Mouse (Mus musculus) embryonic facial prominence, embryonic 15.5 days (tissue): ENCODE data around the gene Mum1. TPM values are rescaled to one million over a fixed set of nuclear protein-coding genes. Genes with fewer than 3 reads are reported as not detected.

Experiments used
- ATAC-seq: fragments of 200-750 bp; cut with Nextera tagmentation; 2 replicates; pipeline ENCODE4 v1.8.0; 2017; ENCODE audit warnings: low read depth, moderate TSS enrichment; ENCODE audit not compliant: insufficient number of reproducible peaks, low FRiP score, low TSS enrichment
- H3K27ac ChIP-seq: fragments of 300-500 bp; sonication (generic); replicated peaks from 2 replicates; pipeline ENCODE4 v1.5.1; 2015; ENCODE audit warnings: mild to moderate bottlenecking, inconsistent platforms
- H3K27me3 ChIP-seq: fragments of 300-500 bp; sonication (generic); 2 replicates; pipeline ENCODE4 v1.6.1; 2015; ENCODE audit warnings: inconsistent platforms
- H3K36me3 ChIP-seq: fragments of 300-500 bp; sonication (generic); 2 replicates; pipeline ENCODE4 v1.6.1; 2015; ENCODE audit warnings: mild to moderate bottlenecking, inconsistent platforms
- H3K4me1 ChIP-seq: fragments of 300-500 bp; sonication (generic); 2 replicates; pipeline ENCODE4 v1.6.1; 2015; ENCODE audit warnings: inconsistent platforms
- H3K4me2 ChIP-seq: fragments of 300-500 bp; sonication (generic); replicated peaks from 2 replicates; pipeline ENCODE4 v1.6.1; 2015; ENCODE audit warnings: mild to moderate bottlenecking, inconsistent platforms
- H3K4me3 ChIP-seq: fragments of 300-500 bp; sonication (generic); replicated peaks from 2 replicates; pipeline ENCODE4 v1.5.1; 2015; ENCODE audit warnings: mild to moderate bottlenecking, inconsistent platforms
- H3K9ac ChIP-seq: fragments of 300-500 bp; sonication (generic); 2 replicates; pipeline ENCODE4 v1.6.1; 2015; ENCODE audit warnings: inconsistent platforms
- H3K9me3 ChIP-seq: fragments of 300-500 bp; sonication (generic); replicated peaks from 2 replicates; pipeline ENCODE4 v1.6.1; 2016; ENCODE audit warnings: inconsistent platforms
- WGBS: fragments of 180-500 bp; shearing (Covaris S2); methylation state at CpG from one replicate; pipeline ENCODE4 v1.1.7; 2015; 5-methylcytosine and 5-hydroxymethylcytosine counted together
- polyA plus RNA-seq: library from polyadenylated mRNA; unstranded; fragments of >200 nt; fragmentation: Nextera tagmentation; extraction: Ambion mirVana; gene quantifications from 2 replicates; pipeline ENCODE4 v1.2.1, GENCODE M21; 2015

The Mum1 gene
- polyA plus RNA-seq, 1 experiment from 2014 or later, result 75.2 TPM

DNA sequence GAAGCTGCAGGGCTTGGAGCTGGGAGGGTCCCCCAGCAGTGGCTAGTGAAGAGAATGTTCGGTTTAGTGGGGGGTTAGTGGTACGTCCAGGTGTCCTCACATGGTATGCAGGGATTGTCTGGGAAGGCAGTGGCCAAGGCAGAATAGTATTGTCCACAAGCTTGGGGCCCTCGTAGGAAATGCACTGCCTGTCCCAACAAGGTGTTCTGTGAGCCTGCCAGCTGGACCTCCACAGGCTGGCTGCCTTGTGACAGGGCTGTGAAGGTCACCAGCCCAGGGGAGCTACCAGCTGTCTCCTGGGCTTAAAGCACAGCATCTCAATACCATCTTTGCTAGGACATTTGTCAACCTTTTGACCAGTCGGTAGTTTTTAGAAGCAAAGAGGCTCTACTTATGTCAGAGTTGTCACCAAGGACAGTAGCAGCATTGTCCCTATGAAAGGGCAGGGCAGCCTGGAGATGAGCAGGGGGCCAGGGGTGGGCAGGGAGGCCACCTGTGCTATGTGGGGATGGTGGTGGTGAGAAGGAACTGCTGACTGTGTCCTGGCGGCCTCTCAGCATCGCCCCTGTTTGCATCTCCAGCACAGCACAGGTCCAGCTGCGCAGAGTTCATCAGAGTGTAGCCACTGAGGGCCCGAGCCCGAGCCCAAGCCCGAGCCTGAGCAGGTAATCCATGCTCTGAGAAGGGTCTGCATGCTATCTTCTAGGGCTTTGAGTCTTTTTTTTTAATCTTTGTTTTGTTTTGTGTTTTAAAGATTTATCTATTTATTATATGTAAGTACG lies 26.4 kb downstream of the Mum1 start:
- Histone ChIP-seq H3K4me3 (no peak overlapping the region), H3K9me3 (no peaks in the 10 kb centered on the region), H3K27ac (no peak overlapping the region), H3K4me1 (peaks cover 27% of the 10 kb centered on the region), H3K36me3 (peaks cover 50% of the 10 kb centered on the region), H3K4me2 (no peak overlapping the region), H3K27me3 (no peaks in the 10 kb centered on the region), H3K9ac (no peak overlapping the region)
- WGBS, result 91% methylated on average over 11 of the region's 11 CpGs
- no peak for ATAC-seq

DNA sequence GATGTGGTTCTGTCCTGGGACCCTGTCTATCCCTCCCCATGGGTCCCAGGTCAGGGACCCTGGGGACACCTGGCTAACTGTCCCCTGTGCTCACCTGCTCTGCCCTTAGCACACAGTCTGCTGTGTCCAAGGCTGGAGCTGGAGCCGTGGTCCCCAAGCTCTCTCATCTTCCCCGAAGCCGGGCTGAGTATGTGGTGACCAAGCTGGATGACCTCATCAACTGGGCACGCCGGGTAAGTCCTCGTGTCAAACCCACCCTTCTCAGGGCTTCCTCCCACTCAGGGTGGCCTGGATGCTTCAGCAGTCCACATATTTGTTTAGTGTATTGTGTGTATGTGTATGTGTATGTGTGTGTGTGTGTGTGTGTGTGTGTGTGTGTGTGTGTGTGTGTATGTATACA lies 27.3 kb downstream of the Mum1 start:
- H3K36me3 ChIP-seq, result peaks cover 58% of the 10 kb centered on the region
- no peaks in the 10 kb centered on the region for H3K9me3 ChIP-seq
- no peak overlapping the region for H3K9ac ChIP-seq
- no peak overlapping the region for H3K27ac ChIP-seq
- no peak for ATAC-seq
- no peak overlapping the region for H3K4me2 ChIP-seq
- 86% methylated on average over 6 of the region's 6 CpGs for WGBS
- peaks cover 21% of the 10 kb centered on the region for H3K4me1 ChIP-seq
- no peaks in the 10 kb centered on the region for H3K27me3 ChIP-seq
- H3K4me3 ChIP-seq, result no peak overlapping the region

DNA sequence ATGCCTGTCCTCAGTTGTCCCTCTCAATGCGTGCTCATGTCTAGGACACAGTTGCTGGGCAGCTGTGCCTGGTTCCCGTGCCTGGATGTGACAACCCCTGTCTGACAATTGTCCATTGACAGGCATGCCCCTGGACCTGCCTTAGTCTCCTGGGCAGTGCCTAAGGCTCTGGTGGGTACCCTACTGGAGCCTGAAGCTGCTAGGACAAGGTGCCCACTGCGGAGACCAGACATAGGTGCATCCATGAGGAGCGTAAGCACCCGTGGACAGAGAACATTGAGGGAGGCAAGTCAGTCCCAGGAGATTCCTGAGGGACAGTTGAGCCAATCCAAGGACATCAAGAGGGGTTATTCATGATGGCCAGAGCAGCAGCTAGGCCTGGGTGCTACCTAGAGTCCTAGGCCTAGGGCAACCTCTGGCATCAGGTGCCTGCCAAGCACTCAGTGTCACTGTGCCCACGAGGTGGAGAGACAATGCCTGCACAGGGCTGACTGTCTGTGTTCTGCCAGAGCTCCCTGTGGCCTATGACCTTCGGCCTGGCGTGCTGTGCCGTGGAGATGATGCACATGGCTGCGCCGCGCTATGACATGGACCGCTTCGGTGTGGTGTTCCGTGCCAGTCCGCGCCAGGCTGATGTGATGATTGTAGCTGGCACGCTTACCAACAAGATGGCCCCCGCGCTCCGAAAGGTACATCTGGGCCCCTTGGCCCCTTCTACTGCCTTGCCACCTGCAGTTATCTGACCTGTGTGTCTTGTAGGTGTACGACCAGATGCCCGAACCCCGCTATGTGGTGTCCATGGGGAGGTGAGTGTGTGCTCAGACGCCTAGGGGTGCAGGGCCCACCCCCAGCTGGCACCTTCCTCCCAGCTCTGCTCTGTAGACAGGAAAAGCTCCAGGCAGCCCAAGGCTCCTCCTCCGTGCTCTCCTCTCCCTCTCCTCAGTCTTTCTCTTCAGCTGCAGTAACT lies 28.4 kb downstream of the Mum1 start:
- WGBS, result 92% methylated on average over 26 of the region's 26 CpGs
- Histone ChIP-seq H3K36me3 (peaks cover 62% of the 10 kb centered on the region), H3K27me3 (no peaks in the 10 kb centered on the region), H3K4me2 (no peak overlapping the region), H3K9ac (no peak overlapping the region), H3K4me3 (no peak overlapping the region), H3K4me1 (peaks cover 27% of the 10 kb centered on the region), H3K9me3 (no peaks in the 10 kb centered on the region), H3K27ac (no peak overlapping the region)
- ATAC-seq, result no peak

DNA sequence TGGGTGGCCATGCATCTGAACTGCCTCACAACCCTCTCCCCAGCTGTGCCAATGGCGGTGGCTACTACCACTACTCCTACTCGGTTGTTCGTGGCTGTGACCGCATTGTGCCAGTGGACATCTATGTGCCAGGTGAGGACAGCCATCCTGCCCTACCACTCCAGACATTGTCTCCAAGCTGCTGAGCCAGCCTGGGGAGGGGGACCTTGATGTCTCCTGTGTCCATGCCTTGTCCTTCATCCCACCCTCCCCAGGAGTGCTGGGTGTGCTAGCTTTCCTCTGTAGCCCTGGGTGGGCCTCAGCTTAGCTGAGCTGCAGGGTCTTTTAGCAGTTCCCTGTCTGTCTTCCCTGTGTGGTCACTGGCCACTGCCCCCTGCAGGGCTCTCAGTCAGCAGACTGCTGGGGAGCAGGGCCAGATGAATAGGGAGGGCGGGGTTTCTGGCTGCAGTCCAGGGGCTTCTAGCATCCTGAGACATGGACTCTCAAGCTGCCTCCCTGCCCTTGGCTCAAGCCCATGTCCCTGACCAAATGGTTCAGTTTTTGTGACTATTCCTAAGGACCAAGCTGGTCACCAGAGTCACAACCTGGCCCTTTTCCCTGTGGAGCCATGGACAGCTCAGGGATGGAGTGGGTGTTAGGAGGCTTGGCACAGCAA lies 29.8 kb downstream of the Mum1 start:
- H3K27me3 ChIP-seq, result no peaks in the 10 kb centered on the region
- H3K4me2 ChIP-seq, result no peak overlapping the region
- no peak overlapping the region for H3K4me3 ChIP-seq
- peaks cover 26% of the 10 kb centered on the region for H3K4me1 ChIP-seq
- no peaks in the 10 kb centered on the region for H3K9me3 ChIP-seq
- H3K27ac ChIP-seq, result no peak overlapping the region
- ATAC-seq, result no peak
- H3K36me3 ChIP-seq, result peaks cover 62% of the 10 kb centered on the region
- no peak overlapping the region for H3K9ac ChIP-seq
- WGBS, result 83% methylated on average over 5 of the region's 5 CpGs

DNA sequence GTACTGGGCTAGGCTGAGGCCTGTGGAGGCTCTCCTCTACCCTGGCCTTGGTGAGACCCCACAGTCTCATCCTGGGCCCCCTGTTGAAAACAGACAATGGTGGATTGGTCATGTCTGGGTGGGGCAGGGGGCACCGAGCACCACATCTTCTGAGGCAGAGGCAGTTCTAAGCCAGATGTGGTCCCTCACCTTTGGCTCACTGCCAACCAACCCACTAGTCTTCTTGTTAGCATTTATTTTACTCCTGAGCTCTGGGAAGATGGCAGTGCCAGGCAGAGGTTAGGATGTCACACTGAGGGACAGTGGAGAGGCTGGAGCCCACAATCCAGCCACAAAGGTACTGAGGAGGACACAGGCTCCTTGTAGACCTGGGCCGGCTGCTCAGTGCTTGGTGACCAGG lies 31.7 kb downstream of the Mum1 start:
- H3K9ac ChIP-seq, result no peak overlapping the region
- no peaks in the 10 kb centered on the region for H3K27me3 ChIP-seq
- H3K27ac ChIP-seq, result no peak overlapping the region
- H3K4me2 ChIP-seq, result no peak overlapping the region
- no peak overlapping the region for H3K4me3 ChIP-seq
- H3K36me3 ChIP-seq, result peaks cover 57% of the 10 kb centered on the region
- H3K4me1 ChIP-seq, result peaks cover 33% of the 10 kb centered on the region
- no peak for ATAC-seq
- H3K9me3 ChIP-seq, result no peaks in the 10 kb centered on the region
- 70% methylated on average over 2 of the region's 2 CpGs for WGBS

DNA sequence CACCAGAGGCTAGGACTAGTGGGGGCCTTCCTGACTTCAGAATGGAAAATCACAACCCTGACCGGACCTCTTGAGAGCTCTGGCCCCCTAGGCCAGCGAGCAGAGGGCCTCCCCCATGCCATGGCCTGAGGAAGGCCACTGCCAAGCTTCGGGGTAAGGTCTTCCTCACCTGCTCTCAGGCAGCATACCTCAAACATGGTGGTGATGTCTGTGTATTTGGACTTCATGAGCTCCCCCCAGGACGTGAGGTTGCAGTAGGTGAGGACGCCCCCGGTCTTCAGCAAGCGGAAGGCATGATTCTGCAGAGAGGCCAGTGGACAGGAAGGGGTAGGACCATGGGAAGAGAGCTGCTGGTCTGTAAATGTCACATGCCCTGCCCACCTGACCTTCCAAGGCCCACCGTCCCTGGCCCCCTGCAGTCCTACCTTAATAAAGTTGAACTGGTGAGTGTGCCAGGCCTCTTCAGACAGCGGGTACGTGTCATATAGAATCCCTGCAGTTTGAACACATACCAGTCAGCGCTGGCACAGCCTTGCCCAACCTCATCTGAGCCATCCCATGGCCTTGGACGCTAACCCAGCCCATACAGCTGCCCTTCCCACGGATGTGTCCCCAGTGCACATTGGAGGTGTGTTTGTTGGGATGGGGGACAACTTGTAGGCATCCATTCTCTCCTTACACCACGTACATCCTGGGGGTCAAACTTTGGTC lies 32.7 kb downstream of the Mum1 start:
- H3K9me3 ChIP-seq, result no peaks in the 10 kb centered on the region
- H3K9ac ChIP-seq, result 0 out of 2 replicates have a peak overlapping the region, but pooled peaks have one; percentile 37
- H3K4me1 ChIP-seq, result peaks cover 34% of the 10 kb centered on the region
- H3K4me2 ChIP-seq, result peak overlapping the region; percentile 88; the same call in 1 of the 2 replicates
- peaks cover 47% of the 10 kb centered on the region for H3K36me3 ChIP-seq
- H3K27ac ChIP-seq, result no peak overlapping the region
- 91% methylated on average over 14 of the region's 14 CpGs for WGBS
- no peak for ATAC-seq
- H3K4me3 ChIP-seq, result peak overlapping the region; percentile 57
- no peaks in the 10 kb centered on the region for H3K27me3 ChIP-seq

DNA sequence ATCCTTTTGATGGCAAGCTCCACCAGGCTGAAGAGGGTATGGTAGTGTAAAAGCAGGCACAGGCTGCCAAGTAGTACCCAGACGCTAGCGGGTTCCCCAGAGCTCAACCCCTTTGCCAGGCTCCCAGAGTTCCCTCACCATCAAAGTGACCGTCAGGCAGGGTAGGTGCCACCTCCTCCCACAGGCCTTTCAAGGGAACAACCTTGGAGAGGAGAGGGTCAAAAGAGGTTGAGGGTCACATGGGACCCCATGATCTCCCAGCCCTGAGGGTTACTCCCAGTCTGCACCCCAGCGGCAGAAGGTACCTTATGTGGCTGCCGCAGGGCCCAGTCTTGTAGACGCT lies 33.2 kb downstream of the Mum1 start:
- Histone ChIP-seq H3K9ac (0 out of 2 replicates have a peak overlapping the region, but pooled peaks have one; percentile 37), H3K9me3 (no peaks in the 10 kb centered on the region), H3K36me3 (peaks cover 42% of the 10 kb centered on the region), H3K27me3 (no peaks in the 10 kb centered on the region), H3K4me3 (peak overlapping the region; percentile 57), H3K4me1 (peaks cover 39% of the 10 kb centered on the region), H3K4me2 (peak overlapping the region; percentile 88), H3K27ac (peak overlapping the region; percentile 97)
- 75% methylated on average over 6 of the region's 6 CpGs for WGBS
- no peak for ATAC-seq

DNA sequence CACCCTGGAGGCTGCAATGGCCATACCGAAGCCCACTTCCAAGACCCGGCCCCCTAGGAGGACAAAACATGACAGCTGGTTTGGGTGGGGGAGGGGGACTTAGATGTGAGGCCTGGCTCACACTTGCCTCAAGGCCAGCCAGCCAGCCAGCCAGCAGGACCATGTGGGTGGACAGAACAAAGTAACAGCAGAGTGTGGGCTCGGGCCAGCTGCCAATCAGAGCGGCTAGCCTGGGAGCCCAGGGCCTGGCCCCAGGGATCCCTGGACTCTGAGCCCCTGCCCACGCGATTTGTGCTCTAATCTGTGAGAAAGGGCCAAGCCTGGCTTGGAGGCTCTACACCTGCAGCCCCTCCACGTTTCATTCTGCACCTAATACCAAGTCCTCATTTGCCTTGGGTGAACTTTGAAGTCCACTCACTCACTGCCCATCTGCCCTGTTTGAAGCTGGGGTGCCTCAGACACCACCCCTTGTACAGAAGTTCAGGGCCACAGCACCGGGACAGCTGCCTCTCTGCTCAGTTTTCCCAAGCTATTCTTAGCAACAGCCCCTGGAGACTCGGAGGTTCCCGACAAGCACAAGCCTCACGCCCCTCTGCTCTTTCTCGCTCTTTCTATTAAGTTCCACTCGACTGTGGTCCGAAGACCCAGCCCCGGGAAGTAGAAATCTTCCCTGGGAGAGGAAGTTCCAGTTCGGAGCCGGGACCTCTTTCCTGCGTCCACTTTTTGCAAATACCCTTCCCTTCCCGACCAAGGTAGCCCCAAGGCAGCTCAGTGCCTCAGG lies 33.8 kb downstream of the Mum1 start:
- H3K9me3 ChIP-seq, result no peaks in the 10 kb centered on the region
- peaks cover 36% of the 10 kb centered on the region for H3K36me3 ChIP-seq
- ATAC-seq, result no peak
- peaks cover 39% of the 10 kb centered on the region for H3K4me1 ChIP-seq
- no peaks in the 10 kb centered on the region for H3K27me3 ChIP-seq
- peak overlapping the region; percentile 57 for H3K4me3 ChIP-seq
- H3K9ac ChIP-seq, result peak overlapping the region; percentile 37
- H3K27ac ChIP-seq, result peak overlapping the region; percentile 97
- peak overlapping the region; percentile 88 for H3K4me2 ChIP-seq
- 11% methylated on average over 19 of the region's 19 CpGs for WGBS

DNA sequence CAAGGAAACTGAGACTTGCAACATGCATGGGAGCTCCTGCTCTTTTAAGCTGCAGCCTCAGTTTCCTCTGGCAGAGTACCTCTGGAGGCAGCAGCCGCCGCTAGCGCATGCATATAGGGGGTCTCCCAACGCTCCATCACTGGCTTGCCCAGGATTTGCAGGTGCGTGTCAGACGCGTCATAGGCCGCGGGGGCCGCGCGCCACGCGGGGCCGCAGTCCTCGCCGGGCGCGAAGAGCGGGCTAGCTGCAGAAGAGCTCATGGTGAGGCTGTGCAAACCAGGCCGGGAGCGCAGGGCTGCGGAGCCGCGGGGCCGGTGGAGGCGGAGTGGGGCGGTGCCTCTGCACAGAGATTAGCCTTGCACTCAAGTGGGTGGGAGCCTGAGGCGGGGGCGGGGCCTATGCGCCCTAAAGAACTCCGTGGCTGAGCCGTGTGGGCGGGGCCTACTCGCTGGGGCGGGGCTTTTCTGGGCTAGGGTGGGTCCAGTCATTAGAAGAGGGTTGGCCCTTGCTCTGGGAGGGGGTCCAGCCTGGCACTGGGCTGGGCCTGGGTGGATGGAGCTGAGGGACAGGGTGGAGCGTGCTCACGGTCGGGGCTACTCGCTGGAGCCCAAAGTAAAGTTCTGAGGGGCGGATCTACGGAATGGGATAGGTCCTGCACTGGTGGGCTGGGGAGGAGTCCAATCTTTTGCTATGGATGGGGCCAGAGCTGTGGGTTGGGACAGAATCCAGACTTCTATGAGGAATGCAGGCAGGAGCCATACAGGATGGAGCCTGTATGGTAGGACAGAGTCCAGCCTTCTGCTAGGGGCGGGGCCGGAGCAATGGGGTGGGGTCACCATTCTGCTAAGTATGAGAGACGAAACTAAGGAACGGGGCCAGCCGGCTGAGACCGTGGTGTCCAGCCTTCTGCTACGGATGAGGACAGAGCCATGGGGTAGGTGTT lies 34.7 kb downstream of the Mum1 start, which contains the start of the genes Gamt and Dazap1:
Gamt (minus strand) TSS at position 371 of the 943 bp plus-strand sequence.
Dazap1 (plus strand) TSS at position 845 of the 943 bp plus-strand sequence.
- peak within 1 kb of the TSS; percentile 88 for H3K4me2 ChIP-seq
- no peaks in the 10 kb centered on the region for H3K27me3 ChIP-seq
- H3K4me3 ChIP-seq, result peak within 1 kb of the TSS; percentile 57
- no peaks in the 10 kb centered on the region for H3K9me3 ChIP-seq
- peaks cover 27% of the 10 kb centered on the region for H3K36me3 ChIP-seq
- WGBS, result under 1% methylated on average over 49 of the region's 49 CpGs
- H3K27ac ChIP-seq, result peak within 1 kb of the TSS; percentile 97
- peaks cover 42% of the 10 kb centered on the region for H3K4me1 ChIP-seq
- H3K9ac ChIP-seq, result peak within 1 kb of the TSS; percentile 37
- ATAC-seq, result peak; percentile 91
